ENCODE assay signal across 29 mouse cellular contexts in genomic region chr12:109632035-109632434, GRCm38 (mm10). TPM values are rescaled to one million over a fixed set of nuclear protein-coding genes. Genes with fewer than 3 reads are reported as not detected.
DNase-seq lines count a peak whose midpoint lies in the region; ATAC-seq lines count a peak whose summit lies in the region.
"Had no signal": no experiment of that assay in that cellular context is flagged by ENCODE, and none has a peak within 500 bp of the region (broad histone marks: within the 10 kb centered on the region; RNA-seq: fewer than 3 reads in every experiment).

No protein-coding gene starts in this region.

- peaks cover 17% of the 10 kb centered on the region for H3K36me3 ChIP-seq in hindbrain, embryonic 10.5 days
- peaks cover 3% of the 10 kb centered on the region; the same call in 1 of the 2 replicates for H3K36me3 ChIP-seq in hindbrain, embryonic 16.5 days (ENCODE audit: control insufficient read depth, insufficient read depth, low read length)
- no peaks in the 10 kb centered on the region for H3K36me3 ChIP-seq in midbrain, embryonic 11.5 days (ENCODE audit: control insufficient read depth, insufficient read depth, low read length)
- 0 out of 2 replicates have a peak, but pooled peaks cover 2% of the 10 kb centered on the region for H3K36me3 ChIP-seq in midbrain, embryonic 13.5 days
- H3K36me3 ChIP-seq in embryonic facial prominence, embryonic 10.5 days (replicated peaks), result peaks cover 63% of the 10 kb centered on the region
- H3K36me3 ChIP-seq: embryonic facial prominence, embryonic 13.5 days; heart, embryonic 15.5 days had no signal

- peaks cover 14% of the 10 kb centered on the region for H3K4me1 ChIP-seq in hindbrain, embryonic 10.5 days (replicated peaks)
- no peaks in the 10 kb centered on the region for H3K4me1 ChIP-seq in hindbrain, embryonic 16.5 days (ENCODE audit: control insufficient read depth, insufficient read depth, low read depth, low read length)
- no peaks in the 10 kb centered on the region for H3K4me1 ChIP-seq in midbrain, embryonic 11.5 days (ENCODE audit: control insufficient read depth, insufficient read depth, low read length)
- peaks cover 12% of the 10 kb centered on the region for H3K4me1 ChIP-seq in midbrain, embryonic 13.5 days (replicated peaks)
- H3K4me1 ChIP-seq in embryonic facial prominence, embryonic 10.5 days, result peaks cover 4% of the 10 kb centered on the region
- H3K4me1 ChIP-seq: embryonic facial prominence, embryonic 13.5 days; heart, embryonic 12.5 days; heart, embryonic 15.5 days had no signal

- peak; percentile 30 for DNase-seq in embryo, embryonic 11 days
- DNase-seq in embryo, embryonic 10 days (ENCODE audit: low spot score), result no peak
- no peak for DNase-seq in hindbrain, embryonic 10.5 days (ENCODE audit: low spot score)
- no peak for DNase-seq in midbrain, embryonic 11.5 days (ENCODE audit: low spot score, missing footprints)
- no peak for DNase-seq in embryonic facial prominence, embryonic 10.5 days (ENCODE audit: low spot score)
- DNase-seq in thymus, postnatal 36 days, result no peak
- DNase-seq: adrenal gland, postnatal 10 days; adrenal gland, postnatal 36 days; B cell, adult 2 months; cerebellum, adult 18-20 months; cerebellum, adult 9-10 months; cerebellum, postnatal 14 days; forebrain, postnatal 0 days; gastrocnemius, adult 2 months; gastrocnemius, postnatal 14 days; heart, adult 18-20 months; heart, postnatal 10 days; heart, postnatal 4 days; kidney, adult 2 months had no signal

- WGBS in hindbrain, embryonic 10.5 days, result 39% methylated on average over 3 of the region's 3 CpGs
- WGBS in hindbrain, embryonic 16.5 days, result 30% methylated on average over 3 of the region's 3 CpGs
- WGBS in midbrain, embryonic 11.5 days, result 20% methylated on average over 3 of the region's 3 CpGs
- 28% methylated on average over 3 of the region's 3 CpGs for WGBS in midbrain, embryonic 13.5 days
- WGBS in embryonic facial prominence, embryonic 10.5 days, result 42% methylated on average over 3 of the region's 3 CpGs

- H3K27me3 ChIP-seq in hindbrain, embryonic 10.5 days (ENCODE audit: insufficient read depth, poor library complexity, severe bottlenecking), result no peaks in the 10 kb centered on the region
- H3K27me3 ChIP-seq in hindbrain, embryonic 16.5 days (replicated peaks; ENCODE audit: control insufficient read depth, insufficient read depth, low read length), result no peaks in the 10 kb centered on the region
- H3K27me3 ChIP-seq in midbrain, embryonic 11.5 days (ENCODE audit: control insufficient read depth, insufficient read depth, low read length), result no peaks in the 10 kb centered on the region
- no peaks in the 10 kb centered on the region for H3K27me3 ChIP-seq in midbrain, embryonic 13.5 days
- H3K27me3 ChIP-seq in embryonic facial prominence, embryonic 10.5 days (replicated peaks; ENCODE audit: low read depth, poor library complexity, severe bottlenecking), result no peaks in the 10 kb centered on the region
- H3K27me3 ChIP-seq: CH12.LX; embryonic facial prominence, embryonic 13.5 days; heart, embryonic 12.5 days; heart, embryonic 15.5 days had no signal

- peak overlapping the region; percentile 42; the same call in 1 of the 2 replicates for H3K27ac ChIP-seq in hindbrain, embryonic 10.5 days
- H3K27ac ChIP-seq in hindbrain, embryonic 16.5 days (ENCODE audit: low read depth, low read length), result no peak overlapping the region
- H3K27ac ChIP-seq in midbrain, embryonic 11.5 days (ENCODE audit: low read depth, low read length), result no peak overlapping the region
- no peak overlapping the region for H3K27ac ChIP-seq in midbrain, embryonic 13.5 days
- H3K27ac ChIP-seq in embryonic facial prominence, embryonic 10.5 days (replicated peaks), result peak overlapping the region; percentile 54; the same call in 1 of the 2 replicates
- H3K27ac ChIP-seq: embryonic facial prominence, embryonic 13.5 days; gastrocnemius, adult 2 months; heart, embryonic 15.5 days; hindbrain, embryonic 14.5 days had no signal

- H3K4me3 ChIP-seq in hindbrain, embryonic 10.5 days, result no peak overlapping the region
- no peak overlapping the region for H3K4me3 ChIP-seq in hindbrain, embryonic 16.5 days (ENCODE audit: low read length)
- no peak overlapping the region for H3K4me3 ChIP-seq in midbrain, embryonic 11.5 days (ENCODE audit: low read depth, low read length)
- no peak overlapping the region for H3K4me3 ChIP-seq in midbrain, embryonic 13.5 days (replicated peaks)
- no peak overlapping the region for H3K4me3 ChIP-seq in embryonic facial prominence, embryonic 10.5 days
- H3K4me3 ChIP-seq: embryonic facial prominence, embryonic 13.5 days; erythroblast, embryonic 14.5 days; gastrocnemius, adult 2 months; heart, embryonic 12.5 days; heart, embryonic 15.5 days had no signal

- no peaks in the 10 kb centered on the region for H3K9me3 ChIP-seq in hindbrain, embryonic 10.5 days
- H3K9me3 ChIP-seq in hindbrain, embryonic 16.5 days (ENCODE audit: control insufficient read depth, low read length), result no peaks in the 10 kb centered on the region
- H3K9me3 ChIP-seq in midbrain, embryonic 11.5 days (ENCODE audit: control insufficient read depth, low read length), result no peaks in the 10 kb centered on the region
- H3K9me3 ChIP-seq in midbrain, embryonic 13.5 days, result no peaks in the 10 kb centered on the region
- H3K9me3 ChIP-seq in embryonic facial prominence, embryonic 10.5 days, result no peaks in the 10 kb centered on the region
- H3K9me3 ChIP-seq: embryonic facial prominence, embryonic 13.5 days; heart, embryonic 12.5 days; heart, embryonic 15.5 days had no signal

- no peak overlapping the region for H3K9ac ChIP-seq in hindbrain, embryonic 16.5 days (ENCODE audit: low read depth, low read length)
- no peak overlapping the region for H3K9ac ChIP-seq in midbrain, embryonic 11.5 days (ENCODE audit: low read length)
- no peak overlapping the region for H3K9ac ChIP-seq in midbrain, embryonic 13.5 days (replicated peaks)
- H3K9ac ChIP-seq: embryonic facial prominence, embryonic 13.5 days; forebrain, postnatal 0 days; heart, embryonic 12.5 days; heart, embryonic 15.5 days; hindbrain, embryonic 14.5 days had no signal

- ATAC-seq in hindbrain, embryonic 16.5 days, result no peak
- peak; percentile 68 for ATAC-seq in midbrain, embryonic 11.5 days (ENCODE audit: low FRiP score)
- ATAC-seq in midbrain, embryonic 13.5 days, result no peak
- ATAC-seq: forebrain, embryonic 14.5 days; forebrain, postnatal 0 days; intestine, postnatal 0 days had no signal

- no peak overlapping the region for H3K4me2 ChIP-seq in hindbrain, embryonic 16.5 days (ENCODE audit: low read length)
- H3K4me2 ChIP-seq in midbrain, embryonic 11.5 days, result no peak overlapping the region
- H3K4me2 ChIP-seq in midbrain, embryonic 13.5 days (replicated peaks), result no peak overlapping the region
- H3K4me2 ChIP-seq: embryonic facial prominence, embryonic 13.5 days; heart, embryonic 12.5 days; heart, embryonic 15.5 days; hindbrain, embryonic 14.5 days had no signal

RNA-seq across cellular contexts. Expression of gene Rtl1, which starts 31.9 kb away (rescaled TPM):
- polyA plus RNA-seq in hindbrain, embryonic 10.5 days (2016; fragmentation: Nextera tagmentation; extraction: Ambion mirVana), result 0.63 and 0.73 TPM in 2 replicates
- 1.7 and 2.2 TPM in 2 replicates for polyA plus RNA-seq in hindbrain, embryonic 16.5 days (2015; fragmentation: Nextera tagmentation; extraction: Ambion mirVana)
- 0.32 and 0.59 TPM in 2 replicates for polyA plus RNA-seq in midbrain, embryonic 11.5 days (2014; fragmentation: Nextera tagmentation; extraction: Ambion mirVana)
- 1.5 and 1.6 TPM in 2 replicates for polyA plus RNA-seq in midbrain, embryonic 13.5 days (2015; fragmentation: Nextera tagmentation; extraction: Ambion mirVana)
- 0.87 and 0.88 TPM in 2 replicates for polyA plus RNA-seq in embryonic facial prominence, embryonic 10.5 days (2016; fragmentation: Nextera tagmentation; extraction: Ambion mirVana)

Comparison
In these comparisons a context has a peak if more than half of its experiments do, and no peak if none do; other contexts are left out.
1. H3K27ac ChIP-seq: peak in hindbrain, embryonic 10.5 days (single experiment) and embryonic facial prominence, embryonic 10.5 days (single experiment); none in hindbrain, embryonic 16.5 days (single experiment), midbrain, embryonic 11.5 days (single experiment) and midbrain, embryonic 13.5 days (single experiment).